Mouse (Mus musculus) lung, postnatal 0 days (tissue): ENCODE measurements at regions not wholly inside any gene's neighbourhood (a gene's known extent, or its start where the extent isn't known, plus 50 kb on each side); places are given as distances from the start of the nearest gene placed in this dataset.

Experiments
- CTCF ChIP-seq: IDR thresholded peaks from 2 replicates; pipeline ENCODE4 v1.5.1; 2016; ENCODE audit warnings: antibody characterized with exemption, mild to moderate bottlenecking
- EP300 ChIP-seq: IDR thresholded peaks from 2 replicates; pipeline ENCODE4 v1.6.1; 2016; ENCODE audit warnings: antibody characterized with exemption, mild to moderate bottlenecking, control low read depth

- no peak for TF ChIP-seq EP300
- TF ChIP-seq CTCF, result no peak
These were observed 180.9 kb downstream of the Tm2d1 start for GRCm38 (mm10) chr4:98202232-98202631.
